Mouse (Mus musculus) heart, adult 2 months (tissue): ENCODE measurements around the gene Thap12.

Experiments used
- CTCF ChIP-seq: fragments of 200-600 bp; IDR thresholded peaks from 2 replicates; pipeline ENCODE4 v1.8.1; 2022; ENCODE audit warnings: antibody characterized with exemption, mild to moderate bottlenecking, moderate library complexity
- EP300 ChIP-seq: fragments of 200-500 bp; IDR thresholded peaks from 2 replicates; pipeline ENCODE4 v1.6.1; 2011; ENCODE audit warnings: low read depth, low read length, control low read depth; ENCODE audit not compliant: insufficient read depth

- TF ChIP-seq CTCF (no peak), EP300 (no peak)
These were observed 37.7 kb upstream of the Thap12 start for GRCm38 (mm10) chr7:98665166-98665565.
